Mouse (Mus musculus) midbrain, embryonic 16.5 days (tissue): Measurements from ENCODE around the gene Eif2ak4. TPM values are rescaled to one million over a fixed set of nuclear protein-coding genes. Genes with fewer than 3 reads are reported as not detected.

Source experiments
- ATAC-seq: fragments of 200-750 bp; cut with Nextera tagmentation; 2 replicates; pipeline ENCODE4 v1.8.0; 2017; ENCODE audit warnings: moderate TSS enrichment
- H3K27ac ChIP-seq: fragments of 300-500 bp; sonication (generic); 2 replicates; pipeline ENCODE4 v1.5.1; 2014; ENCODE audit warnings: mild to moderate bottlenecking, low read length, mixed read lengths
- H3K27me3 ChIP-seq: fragments of 300-500 bp; sonication (generic); 2 replicates; pipeline ENCODE4 v1.6.1; 2014; ENCODE audit warnings: low read depth, low read length, mixed read lengths; ENCODE audit not compliant: control insufficient read depth, insufficient read depth
- H3K36me3 ChIP-seq: fragments of 300-500 bp; sonication (generic); 2 replicates; pipeline ENCODE4 v1.6.1; 2014; ENCODE audit warnings: mild to moderate bottlenecking, low read length, moderate library complexity, mixed read lengths; ENCODE audit not compliant: control insufficient read depth, insufficient read depth
- H3K4me1 ChIP-seq: fragments of 300-500 bp; sonication (generic); 2 replicates; pipeline ENCODE4 v1.6.1; 2014; ENCODE audit warnings: mild to moderate bottlenecking, low read length, mixed read lengths; ENCODE audit not compliant: control insufficient read depth, insufficient read depth
- H3K4me2 ChIP-seq: fragments of 300-500 bp; sonication (generic); 2 replicates; pipeline ENCODE4 v1.6.1; 2014; ENCODE audit warnings: mild to moderate bottlenecking, low read length, mixed read lengths
- H3K4me3 ChIP-seq: fragments of 300-500 bp; sonication (generic); 2 replicates; pipeline ENCODE4 v1.5.1; 2014; ENCODE audit warnings: low read depth, mild to moderate bottlenecking, low read length, moderate library complexity, mixed read lengths
- H3K9ac ChIP-seq: fragments of 300-500 bp; sonication (generic); 2 replicates; pipeline ENCODE4 v1.6.1; 2014; ENCODE audit warnings: low read depth, low read length, mixed read lengths
- H3K9me3 ChIP-seq: fragments of 300-500 bp; sonication (generic); replicated peaks from 2 replicates; pipeline ENCODE4 v1.6.1; 2014; ENCODE audit warnings: mild to moderate bottlenecking, low read length, mixed read lengths; ENCODE audit not compliant: control insufficient read depth, poor library complexity, severe bottlenecking
- WGBS: fragments of 180-500 bp; shearing (Covaris S2); extraction: QIAGEN DNeasy Blood & Tissue Kit; methylation state at CpG from one replicate; pipeline ENCODE4 v1.1.7; 2014; 5-methylcytosine and 5-hydroxymethylcytosine counted together
- polyA plus RNA-seq: library from polyadenylated mRNA; unstranded; fragments of >200 nt; fragmentation: Nextera tagmentation; extraction: Ambion mirVana; gene quantifications from 2 replicates; pipeline ENCODE4 v1.2.1, GENCODE M21; 2015

Eif2ak4 gene
- polyA plus RNA-seq, 1 experiment from 2014 or later, result 9.3 TPM

GRCm38 (mm10) chr2:118499135-118499961 is 110.9 kb downstream of the Eif2ak4 start:
- Histone ChIP-seq H3K4me1 (no peaks in the 10 kb centered on the region; the same call in 1 of the 2 replicates), H3K36me3 (no peaks in the 10 kb centered on the region), H3K4me3 (no peak overlapping the region), H3K9ac (0 out of 2 replicates have a peak overlapping the region, but pooled peaks have one; percentile 28), H3K9me3 (no peaks in the 10 kb centered on the region), H3K27ac (no peak overlapping the region), H3K4me2 (no peak overlapping the region), H3K27me3 (no peaks in the 10 kb centered on the region)
- ATAC-seq, result no peak; the same call in 1 of the 2 replicates
- WGBS, result 41% methylated on average over 19 of the region's 20 CpGs

- no peak for ATAC-seq
- Histone ChIP-seq H3K9me3 (no peaks in the 10 kb centered on the region), H3K27me3 (no peaks in the 10 kb centered on the region), H3K4me1 (no peaks in the 10 kb centered on the region; the same call in 1 of the 2 replicates), H3K4me3 (no peak overlapping the region), H3K27ac (no peak overlapping the region), H3K36me3 (no peaks in the 10 kb centered on the region), H3K4me2 (no peak overlapping the region), H3K9ac (no peak overlapping the region)
- 95% methylated on average over 2 of the region's 2 CpGs for WGBS
Measured at GRCm38 (mm10) chr2:118500191-118500590, 111.8 kb downstream of the Eif2ak4 start.

- H3K4me3 ChIP-seq, result no peak overlapping the region
- no peaks in the 10 kb centered on the region for H3K36me3 ChIP-seq
- peaks cover 3% of the 10 kb centered on the region; the same call in 1 of the 2 replicates for H3K4me1 ChIP-seq
- ATAC-seq, result no peak
- 94% methylated on average over 7 of the region's 7 CpGs for WGBS
- H3K27ac ChIP-seq, result no peak overlapping the region
- H3K27me3 ChIP-seq, result no peaks in the 10 kb centered on the region
- no peaks in the 10 kb centered on the region for H3K9me3 ChIP-seq
- no peak overlapping the region for H3K9ac ChIP-seq
- H3K4me2 ChIP-seq, result no peak overlapping the region
Measured at GRCm38 (mm10) chr2:118507126-118507525, 118.7 kb downstream of the Eif2ak4 start.

- no peaks in the 10 kb centered on the region for H3K9me3 ChIP-seq
- no peak overlapping the region for H3K9ac ChIP-seq
- H3K27me3 ChIP-seq, result no peaks in the 10 kb centered on the region
- no peak overlapping the region for H3K4me3 ChIP-seq
- WGBS, result 43% methylated on average over 8 of the region's 8 CpGs
- ATAC-seq, result no peak
- H3K4me2 ChIP-seq, result no peak overlapping the region
- H3K27ac ChIP-seq, result no peak overlapping the region
- peaks cover 3% of the 10 kb centered on the region; the same call in 1 of the 2 replicates for H3K4me1 ChIP-seq
- no peaks in the 10 kb centered on the region for H3K36me3 ChIP-seq
Measured at GRCm38 (mm10) chr2:118509688-118510446, 121.4 kb downstream of the Eif2ak4 start.

- Histone ChIP-seq H3K4me1 (peaks cover 3% of the 10 kb centered on the region; the same call in 1 of the 2 replicates), H3K9me3 (no peaks in the 10 kb centered on the region), H3K36me3 (no peaks in the 10 kb centered on the region), H3K9ac (no peak overlapping the region), H3K4me3 (no peak overlapping the region), H3K27me3 (no peaks in the 10 kb centered on the region), H3K27ac (peak overlapping the region; percentile 24; the same call in 1 of the 2 replicates), H3K4me2 (no peak overlapping the region)
- ATAC-seq, result peak; percentile 94
- WGBS, result 29% methylated on average over 29 of the region's 29 CpGs
Measured at GRCm38 (mm10) chr2:118510447-118511310, 122.3 kb downstream of the Eif2ak4 start.

- Histone ChIP-seq H3K27me3 (no peaks in the 10 kb centered on the region), H3K9ac (no peak overlapping the region), H3K4me2 (no peak overlapping the region), H3K4me1 (peaks cover 3% of the 10 kb centered on the region; the same call in 1 of the 2 replicates), H3K4me3 (no peak overlapping the region), H3K9me3 (no peaks in the 10 kb centered on the region), H3K27ac (no peak overlapping the region), H3K36me3 (no peaks in the 10 kb centered on the region)
- WGBS, result 61% methylated on average over 11 of the region's 11 CpGs
- ATAC-seq, result no peak
Measured at GRCm38 (mm10) chr2:118511779-118512417, 123.5 kb downstream of the Eif2ak4 start.

GRCm38 (mm10) chr2:118512418-118513377 is 124.3 kb downstream of the Eif2ak4 start:
- 86% methylated on average over 16 of the region's 16 CpGs for WGBS
- H3K36me3 ChIP-seq, result no peaks in the 10 kb centered on the region
- no peaks in the 10 kb centered on the region for H3K9me3 ChIP-seq
- H3K9ac ChIP-seq, result no peak overlapping the region
- no peak overlapping the region for H3K4me2 ChIP-seq
- H3K27ac ChIP-seq, result no peak overlapping the region
- H3K4me3 ChIP-seq, result no peak overlapping the region
- peaks cover 3% of the 10 kb centered on the region; the same call in 1 of the 2 replicates for H3K4me1 ChIP-seq
- no peak for ATAC-seq
- no peaks in the 10 kb centered on the region for H3K27me3 ChIP-seq
